Mouse (Mus musculus) adrenal gland (tissue): ENCODE measurements around the gene Gm5868.
"Not testable (repeated sequence)": the region's sequence is repeated elsewhere in the genome, so short reads cannot be mapped to it uniquely, and the experiment has no call there.

Source experiments
- intact Hi-C: fragments of 180-260 bp; cut with DNase I; formaldehyde crosslinking; loops from one replicate; pipeline ENCODE4 v1.15.1; 2025
- long read RNA-seq, 2 experiments: library from polyadenylated mRNA; unstranded; transcript quantifications; one replicate each; pipeline ENCODE4 v2.0.0; 2020; ENCODE audit warnings: borderline replicate concordance in 1 of 2; ENCODE audit not compliant: insufficient replicate concordance in 1 of 2

Gene Gm5868
- long read RNA-seq, experiment 1 = 0 reads
- long read RNA-seq, experiment 2 = 0 reads

DNA sequence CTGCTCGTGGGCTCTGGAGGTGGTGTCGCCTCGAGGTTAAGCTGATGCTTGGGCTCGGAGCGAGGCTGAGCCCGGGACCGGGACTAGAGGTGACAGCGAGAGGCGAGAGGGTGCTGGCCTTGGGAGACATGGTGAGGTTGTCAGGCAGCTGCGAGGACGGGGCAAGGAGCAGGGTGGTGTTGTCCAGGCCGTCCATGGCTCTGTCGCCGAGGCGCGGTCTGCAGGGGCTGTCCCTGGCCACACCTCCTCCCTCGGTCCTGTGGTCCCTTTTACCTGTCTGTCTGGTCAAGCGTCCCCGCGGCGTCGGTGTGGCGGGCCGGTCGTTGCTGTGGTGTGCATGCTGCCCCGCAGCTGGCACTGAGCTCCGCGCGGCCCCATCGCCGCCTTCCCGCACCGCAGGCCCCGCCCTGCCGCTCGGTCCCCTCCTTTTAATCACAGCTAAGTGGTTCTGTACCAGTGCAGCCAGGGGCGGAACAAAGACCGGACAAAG lies at the start of gene Gm5868:
Gene Gm5868, minus strand, starts transcription at position 360 of the 490 bp plus-strand sequence.
- intact Hi-C loops = no loop called here

DNA sequence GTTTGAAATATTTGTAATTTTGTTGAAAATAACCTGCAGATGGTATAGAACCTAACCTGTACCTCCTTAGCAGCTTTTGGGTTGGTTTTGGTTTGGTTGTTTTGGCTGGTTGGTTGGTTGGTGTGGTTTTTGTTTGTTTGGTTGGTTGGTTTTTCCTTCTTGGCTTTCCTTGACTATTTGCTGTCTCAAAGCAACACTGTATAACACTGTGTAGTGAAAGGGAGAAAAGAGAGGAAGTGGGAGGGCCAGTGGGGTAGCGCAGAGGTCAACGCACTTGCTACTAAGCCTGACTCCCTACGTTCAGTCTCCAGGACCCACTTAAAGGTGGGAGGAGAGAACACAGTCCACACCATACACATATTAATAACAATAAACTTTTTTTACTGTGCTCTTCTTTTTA lies 49.2 kb upstream of the Gm5868 start:
- intact Hi-C loops = no loop called here

DNA sequence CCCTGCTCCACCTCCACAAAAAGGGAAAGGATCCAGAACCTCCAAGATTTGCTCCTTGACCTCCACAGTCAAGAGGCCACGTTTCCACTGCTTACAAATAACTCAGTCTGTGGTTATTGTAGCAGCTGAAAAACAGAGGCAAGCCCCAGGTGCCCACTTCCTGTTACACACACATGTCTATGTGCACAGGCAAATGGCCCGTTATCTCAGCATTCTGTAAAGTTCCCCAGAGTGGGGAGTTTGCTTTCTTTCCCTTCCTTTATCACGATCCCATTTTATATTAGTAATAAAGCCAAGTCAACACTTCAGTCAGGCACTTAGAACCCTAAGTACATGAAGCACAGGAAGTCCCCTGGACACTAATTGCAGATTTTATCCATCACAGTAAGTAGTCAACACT lies 48.8 kb upstream of the Gm5868 start:
- intact Hi-C loops = no loop called here

DNA sequence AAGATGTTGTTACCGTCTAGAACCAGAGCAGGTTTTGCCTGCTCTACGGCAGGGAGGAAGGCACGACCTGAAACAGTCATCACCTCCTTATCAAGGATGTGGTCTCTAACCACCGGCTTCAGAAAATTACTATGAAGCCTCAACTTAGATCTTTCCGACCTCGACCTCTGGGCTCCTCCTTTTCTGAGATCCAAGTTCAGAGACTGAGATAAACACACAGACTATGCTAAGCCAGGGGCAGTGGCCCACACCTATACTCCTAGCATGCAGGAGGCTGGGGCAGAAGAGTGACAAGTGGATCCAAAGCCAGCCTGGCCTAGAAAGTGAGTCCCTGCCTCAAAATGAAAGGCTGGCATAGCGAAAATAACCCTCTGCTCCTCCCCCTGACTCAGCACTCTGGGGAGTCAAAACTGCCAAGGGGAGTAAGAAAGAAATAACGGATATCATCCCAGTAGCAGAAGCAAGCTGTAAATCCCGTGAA lies 47.5 kb upstream of the Gm5868 start:
- intact Hi-C loops = no loop called here

DNA sequence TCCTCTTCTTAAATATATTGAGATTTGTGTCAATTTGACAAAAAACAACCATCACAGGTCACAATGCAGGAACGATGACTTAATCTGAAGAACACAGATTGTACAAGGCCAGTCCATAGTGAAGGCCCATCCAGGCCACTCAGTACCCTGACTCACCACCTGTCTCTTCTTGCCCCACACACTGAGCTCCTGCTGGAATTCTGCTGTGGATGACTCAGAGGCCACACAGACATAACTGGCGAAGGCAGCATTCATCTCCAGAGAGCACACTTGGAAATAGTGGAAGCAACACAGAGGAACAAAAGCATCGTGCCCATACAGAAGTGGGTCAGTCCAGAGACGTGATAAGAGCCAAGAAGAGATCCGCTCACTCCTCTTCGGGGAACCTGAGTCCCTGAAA lies 42.7 kb upstream of the Gm5868 start:
- intact Hi-C loops = no loop called here

DNA sequence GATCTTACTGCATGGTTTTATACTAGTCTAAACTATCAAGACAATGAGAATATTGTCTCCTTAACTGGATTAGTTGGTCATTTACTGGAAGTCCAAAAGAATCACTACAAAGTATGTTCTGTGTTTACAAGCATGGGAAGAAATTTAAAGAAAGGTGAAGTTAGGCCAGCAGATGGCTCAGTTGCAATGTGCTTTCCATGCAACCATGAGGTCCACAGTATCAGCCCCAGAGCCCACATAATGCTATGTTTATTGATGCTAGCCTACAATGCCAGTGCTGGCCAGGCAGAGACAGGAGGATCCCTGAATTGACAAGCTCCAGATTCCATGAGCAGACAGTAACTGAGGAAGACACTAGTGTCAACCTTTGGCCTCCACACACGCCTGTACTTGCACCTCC lies 33.7 kb upstream of the Gm5868 start:
- intact Hi-C loops = no loop called here

DNA sequence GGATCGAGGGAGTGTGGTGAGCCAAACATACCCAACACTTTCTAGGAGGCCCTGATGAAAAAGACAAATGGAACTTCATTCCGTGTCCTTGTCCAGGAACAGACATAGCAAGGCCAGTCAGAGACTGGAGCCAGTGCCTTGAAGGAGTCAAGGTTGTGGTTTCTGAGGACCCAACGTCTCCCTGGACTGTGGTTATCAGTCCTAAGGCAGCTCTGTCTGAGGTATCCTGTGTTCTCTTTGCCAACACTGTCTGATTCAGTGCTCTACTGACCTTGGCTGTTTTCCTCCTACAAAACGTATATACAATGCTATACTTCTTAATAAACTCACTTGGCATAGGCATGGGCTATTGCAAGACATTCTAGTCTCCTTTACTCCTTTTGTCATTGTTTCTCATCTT lies 30.1 kb upstream of the Gm5868 start:
- intact Hi-C loops = no loop called here

DNA sequence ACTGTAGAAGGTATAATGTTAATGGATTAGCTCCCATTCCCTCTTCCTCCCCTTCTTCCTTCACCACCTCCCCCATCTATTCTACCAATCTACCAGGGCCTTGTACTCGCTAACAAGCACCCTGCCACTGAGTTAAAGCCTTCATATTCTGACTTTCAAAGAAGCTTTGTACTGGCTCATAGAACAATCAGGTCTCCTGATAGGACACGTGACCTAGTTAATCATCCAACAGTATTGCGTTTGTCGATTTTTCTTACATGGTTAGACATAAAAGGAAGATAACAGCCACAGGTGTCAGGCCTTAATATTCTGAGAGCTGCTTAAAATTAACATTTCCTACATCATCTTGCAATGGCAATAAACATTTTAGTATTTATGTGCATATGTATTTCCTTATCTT lies 15.8 kb upstream of the Gm5868 start:
- intact Hi-C loops = loop anchor here (10.0 kb wide), 1 partner anchor 248 kb away; no protein-coding TSS in a partner anchor

DNA sequence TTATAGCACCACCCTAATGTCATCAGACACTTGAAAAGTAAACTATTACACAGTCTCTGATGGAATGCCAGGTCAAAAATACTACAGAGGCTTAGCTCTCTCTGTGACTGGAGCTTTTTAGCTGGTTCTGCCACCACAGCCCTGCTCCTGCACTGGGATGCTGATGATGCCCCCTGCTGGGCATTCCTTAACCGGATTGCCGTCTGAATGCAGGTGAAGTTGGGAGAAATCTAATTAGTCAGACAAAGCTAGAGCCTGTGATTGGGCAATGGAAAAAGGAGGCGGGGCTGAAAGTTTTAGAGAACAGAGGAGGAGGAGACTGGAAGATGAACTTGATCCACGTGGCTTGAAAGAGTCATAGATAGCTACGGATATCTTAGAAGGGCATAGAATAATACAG lies 13.7 kb upstream of the Gm5868 start:
- intact Hi-C loops = loop anchor here (10.0 kb wide), 1 partner anchor 246 kb away; no protein-coding TSS in a partner anchor

DNA sequence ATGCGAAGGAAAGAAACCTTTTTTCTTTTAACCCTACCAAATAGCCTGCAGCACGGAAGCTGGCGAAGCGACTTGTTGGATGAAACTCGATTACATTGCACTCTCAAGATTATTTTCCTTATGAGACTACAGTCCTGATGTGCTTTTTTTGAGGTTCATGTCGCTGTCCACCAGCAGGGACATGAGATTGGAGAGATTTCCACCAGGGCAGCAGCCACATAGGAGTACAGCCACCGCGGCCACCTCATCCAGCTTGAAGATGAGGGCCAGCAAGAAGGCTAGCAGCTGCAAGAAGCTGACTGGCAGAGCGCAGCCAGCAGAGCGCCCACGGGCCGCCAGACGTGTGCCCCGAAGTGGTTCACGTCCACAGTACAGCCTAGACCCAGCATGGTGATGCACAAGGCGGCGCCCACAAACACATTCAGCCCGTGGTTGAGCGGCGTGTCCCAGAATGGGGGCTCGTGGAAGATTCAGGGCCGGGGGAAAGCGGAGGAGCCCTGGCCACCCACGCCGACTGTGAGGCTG lies 622 bp downstream of the Gm5868 start:
- intact Hi-C loops = not testable (repeated sequence)

DNA sequence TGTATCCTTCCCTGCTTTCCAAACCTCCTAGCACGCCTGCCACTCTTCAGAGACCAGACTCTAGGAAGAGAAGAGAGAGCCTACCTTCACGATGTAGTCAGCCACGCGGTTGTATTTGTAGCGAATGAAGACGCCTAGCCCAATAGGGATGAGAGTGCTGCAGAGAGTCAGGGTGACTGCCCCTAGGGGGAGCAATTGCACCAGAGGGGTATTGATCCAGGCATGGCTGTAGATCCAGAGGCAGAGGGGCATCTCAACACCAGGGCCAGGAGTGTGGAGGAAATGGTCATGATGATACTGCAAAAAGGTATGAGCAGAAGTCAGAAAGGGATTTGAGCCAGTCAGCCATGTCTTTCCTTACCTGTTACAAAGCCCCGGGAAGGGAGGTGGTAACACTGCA lies 1.2 kb downstream of the Gm5868 start:
- intact Hi-C loops = not testable (repeated sequence)

DNA sequence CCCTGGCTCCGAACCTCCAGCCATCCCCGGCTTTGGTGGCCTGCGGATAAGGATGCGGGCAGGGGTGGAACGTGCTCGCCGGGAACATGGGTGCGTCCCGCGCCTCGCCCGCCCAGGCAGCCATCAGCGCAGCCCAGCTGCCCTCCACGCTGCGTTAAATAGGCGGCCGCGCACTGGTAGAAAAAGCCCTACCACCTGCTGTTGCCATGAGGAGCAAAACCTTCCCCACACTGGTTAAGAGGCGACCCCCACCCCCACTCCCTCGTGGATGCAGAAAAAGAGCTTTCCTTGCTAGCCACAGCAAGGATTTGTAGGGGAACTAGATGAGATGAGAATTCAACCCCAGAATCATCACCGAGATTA lies 6.4 kb downstream of the Gm5868 start, which contains the start of gene Zar1:
Gene Zar1, minus strand, starts transcription at position 285 of the 363 bp plus-strand sequence.
- intact Hi-C loops = not testable (repeated sequence)

DNA sequence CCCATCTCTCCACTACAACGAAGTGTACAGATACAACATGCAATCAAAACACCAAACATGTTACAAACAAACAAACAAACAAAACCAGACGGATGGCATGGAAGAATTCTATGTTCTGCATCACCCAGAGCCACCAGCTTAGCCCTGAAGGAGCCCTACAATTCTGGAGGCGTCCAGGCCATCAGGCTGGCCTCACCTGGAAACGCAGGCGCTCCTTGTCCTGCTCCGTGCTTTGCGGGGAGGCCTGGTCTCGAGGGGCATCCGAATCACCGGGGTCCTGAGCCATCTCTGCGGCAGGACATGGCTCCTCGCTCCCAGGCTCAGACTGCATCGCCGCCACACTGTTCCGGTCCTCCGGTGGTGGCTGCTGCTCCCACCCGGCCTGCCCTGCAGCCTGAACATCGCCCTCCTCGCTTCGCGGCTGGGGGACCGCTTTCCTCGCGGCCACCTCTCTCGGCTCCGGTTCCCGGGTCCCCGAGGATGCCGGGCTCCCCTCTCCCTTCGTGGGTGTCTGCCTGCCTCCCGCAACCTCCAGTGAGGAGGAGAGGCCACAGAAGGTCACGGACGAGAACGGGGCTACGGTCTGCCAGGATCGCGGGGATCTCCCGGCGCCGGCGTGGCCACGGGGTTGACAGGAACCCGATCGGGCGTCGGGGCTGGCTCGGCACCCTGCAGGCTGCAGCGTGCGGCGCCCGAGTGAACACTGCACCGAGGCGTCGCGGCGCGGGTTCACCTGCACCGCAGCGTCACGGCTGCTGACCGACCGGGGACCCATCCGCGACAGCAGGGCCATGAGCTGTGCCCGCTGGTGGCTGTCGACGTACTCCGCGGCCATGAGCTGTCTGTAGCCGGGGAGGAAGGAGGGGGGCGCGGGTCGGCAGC lies 7.0 kb downstream of the Gm5868 start:
- intact Hi-C loops = not testable (repeated sequence)

DNA sequence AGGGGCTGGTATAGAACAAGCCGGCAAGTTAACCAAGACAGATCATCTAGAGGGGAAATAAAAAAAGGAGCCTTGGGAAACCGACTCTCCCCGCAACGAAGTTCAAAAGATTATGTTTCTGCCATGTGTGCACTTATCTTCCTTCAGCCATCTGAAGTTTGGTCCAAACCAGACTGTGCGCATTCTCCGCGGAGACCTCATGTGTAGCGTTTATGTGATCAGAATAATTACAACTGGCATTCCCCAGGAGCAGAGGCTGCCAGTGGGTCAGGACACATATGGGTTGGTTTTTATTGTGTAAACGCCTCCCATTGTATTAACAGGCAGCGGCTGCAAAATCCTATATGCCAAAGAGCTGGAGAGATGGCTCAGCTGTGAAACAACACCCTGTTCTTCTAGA lies 7.8 kb downstream of the Gm5868 start:
- intact Hi-C loops = not testable (repeated sequence)

DNA sequence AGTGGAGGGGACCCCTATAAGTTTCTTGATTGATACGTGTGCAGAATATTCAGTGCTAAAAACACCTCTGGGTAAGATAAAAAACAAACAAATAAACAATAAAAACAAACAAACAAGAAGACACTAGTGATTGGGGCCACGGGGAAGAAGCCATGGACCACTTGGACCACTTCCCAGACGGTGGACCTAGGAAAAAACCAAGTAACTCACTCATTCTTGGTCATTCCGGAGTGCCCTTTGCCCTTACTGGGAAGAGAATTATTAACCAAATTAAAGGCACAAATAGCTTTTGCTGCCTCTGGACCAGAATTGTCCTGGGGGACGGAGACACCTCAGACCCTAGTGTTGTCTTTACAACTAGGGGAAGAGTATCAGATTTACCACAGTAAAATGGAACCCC lies 21.7 kb downstream of the Gm5868 start:
- intact Hi-C loops = no loop called here

DNA sequence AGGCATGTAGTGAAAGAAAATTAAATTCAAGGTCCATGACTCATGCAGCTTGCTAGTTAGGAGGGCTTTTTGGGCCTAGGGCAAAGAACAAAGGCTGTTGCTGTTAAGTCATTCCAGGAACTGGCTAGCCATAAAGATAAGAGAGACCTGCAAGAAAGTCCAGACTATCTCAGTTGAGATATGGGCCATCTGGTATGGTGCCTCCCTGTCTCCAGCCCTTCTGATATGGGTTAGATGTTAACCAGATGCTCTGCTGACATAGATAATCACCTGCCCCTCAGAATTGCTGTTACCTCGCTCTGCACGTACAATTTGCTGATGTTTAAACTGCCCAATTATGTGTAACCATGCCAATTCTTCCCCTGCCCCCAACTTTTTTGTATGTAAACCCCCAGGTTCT lies 24.2 kb downstream of the Gm5868 start:
- intact Hi-C loops = not testable (repeated sequence)

DNA sequence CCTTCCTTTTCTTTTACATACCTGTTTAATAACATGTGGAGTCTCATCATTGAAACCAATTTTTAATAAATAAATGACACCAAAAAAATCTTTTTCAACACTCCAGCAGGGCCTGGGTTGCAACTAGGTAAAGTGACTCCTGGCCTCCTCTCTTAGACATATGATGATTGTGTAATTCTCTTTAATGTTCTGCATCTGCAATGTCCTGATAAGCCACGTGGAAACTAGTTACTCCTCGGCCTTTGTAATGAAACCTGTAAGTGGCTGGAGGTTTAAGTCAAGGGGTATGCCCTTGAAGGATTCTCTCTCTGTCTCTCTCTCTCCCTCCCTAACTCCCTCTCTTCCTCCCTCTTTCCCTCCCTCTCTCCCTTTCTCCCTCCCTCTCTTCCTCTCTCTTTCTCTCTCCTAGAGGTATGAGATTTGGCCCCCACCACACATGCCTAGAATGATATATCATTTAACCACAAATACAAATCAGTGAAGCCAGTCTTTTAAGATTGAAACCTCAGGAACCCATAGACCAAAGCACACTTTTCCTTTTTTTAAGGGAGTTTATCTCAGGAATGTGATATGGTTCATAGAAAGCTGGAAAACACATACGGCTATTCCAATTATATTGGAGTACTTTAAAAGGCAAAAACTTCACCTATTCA lies 26.2 kb downstream of the Gm5868 start:
- intact Hi-C loops = no loop called here

DNA sequence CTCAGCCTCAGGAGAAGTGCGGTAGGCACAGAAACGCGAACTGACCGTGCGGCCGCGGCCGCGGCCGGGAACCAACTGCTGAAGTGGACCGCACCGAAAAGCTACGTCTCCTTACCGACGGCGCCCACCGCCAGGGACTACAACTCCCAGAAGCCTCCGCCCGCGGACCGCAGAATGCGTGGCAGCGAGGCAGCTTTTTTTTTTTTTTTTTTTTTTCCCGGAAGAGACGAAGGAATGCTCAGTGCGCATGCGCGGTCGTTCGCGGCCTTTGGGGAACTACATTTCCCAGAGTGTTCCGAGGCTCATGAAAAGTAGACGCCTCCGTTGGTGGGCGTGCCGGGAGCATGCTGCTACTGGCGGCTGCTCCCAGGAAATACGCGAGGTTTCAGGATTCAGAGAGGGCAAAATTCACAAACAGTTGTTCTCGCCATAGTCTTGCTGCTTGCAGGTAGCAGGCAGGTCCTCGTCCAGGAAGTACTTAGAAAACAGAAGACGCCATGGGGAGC lies 27.8 kb downstream of the Gm5868 start, which contains the start of gene Nfxl1:
Gene Nfxl1, minus strand, starts transcription at position 141 of the 506 bp plus-strand sequence.
- intact Hi-C loops = no loop called here

DNA sequence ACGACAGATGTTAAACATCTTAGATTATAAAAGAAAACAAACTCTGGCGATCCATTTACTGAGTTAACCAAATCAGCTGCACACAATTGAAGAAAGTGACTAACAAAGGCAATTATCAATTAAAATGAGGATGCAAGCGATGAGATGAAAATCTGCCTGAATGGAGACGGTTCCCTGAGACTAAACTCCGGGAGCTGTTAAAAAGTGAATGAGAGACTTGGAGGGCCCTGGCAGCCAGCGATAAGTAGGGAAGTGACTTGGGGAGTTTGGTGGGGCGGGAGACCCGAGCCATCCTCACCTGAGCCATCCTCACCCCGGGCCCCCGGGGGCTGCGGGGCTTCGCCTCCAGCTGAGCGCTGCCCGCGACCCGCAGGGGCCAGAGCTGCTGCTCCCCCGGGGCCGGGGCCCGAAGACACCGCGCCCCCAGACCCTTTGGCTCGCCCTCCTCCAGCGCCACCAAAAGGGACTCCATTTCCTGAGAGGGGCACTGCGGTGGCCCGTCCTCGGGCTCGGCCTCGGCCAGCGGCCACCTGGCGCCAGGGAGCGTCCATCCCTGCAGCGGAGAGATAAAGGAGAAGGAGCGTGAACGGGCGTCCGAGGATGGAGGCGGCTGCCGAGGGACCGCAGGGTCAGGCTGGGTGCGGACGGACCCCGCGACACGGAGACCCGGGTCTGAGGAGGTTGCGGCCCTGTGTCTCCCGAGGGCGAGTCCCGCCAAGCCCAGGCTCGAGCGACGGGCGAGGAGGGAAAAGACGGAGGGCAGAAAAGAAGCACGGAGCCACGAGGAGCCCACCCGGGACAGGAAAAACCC lies 28.4 kb downstream of the Gm5868 start:
- intact Hi-C loops = no loop called here

DNA sequence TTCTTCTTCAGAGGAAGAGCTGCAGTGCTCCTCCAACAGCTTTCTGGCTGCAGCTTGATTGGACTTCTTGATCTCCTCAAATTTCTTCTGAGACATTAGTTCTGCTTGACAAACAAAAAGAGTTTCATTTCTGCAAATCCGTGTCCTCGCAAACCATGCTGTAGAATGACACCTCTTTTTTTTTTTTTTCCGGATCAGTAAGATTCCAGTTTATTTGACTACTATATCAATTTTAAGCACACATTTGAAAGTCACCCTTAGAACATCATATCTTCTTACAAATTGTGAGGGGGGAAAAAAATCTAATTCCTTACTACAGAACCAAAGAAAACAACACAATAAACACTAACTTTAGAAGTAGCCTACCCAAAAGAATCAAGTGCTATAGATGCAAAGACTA lies 31.1 kb downstream of the Gm5868 start:
- intact Hi-C loops = no loop called here

DNA sequence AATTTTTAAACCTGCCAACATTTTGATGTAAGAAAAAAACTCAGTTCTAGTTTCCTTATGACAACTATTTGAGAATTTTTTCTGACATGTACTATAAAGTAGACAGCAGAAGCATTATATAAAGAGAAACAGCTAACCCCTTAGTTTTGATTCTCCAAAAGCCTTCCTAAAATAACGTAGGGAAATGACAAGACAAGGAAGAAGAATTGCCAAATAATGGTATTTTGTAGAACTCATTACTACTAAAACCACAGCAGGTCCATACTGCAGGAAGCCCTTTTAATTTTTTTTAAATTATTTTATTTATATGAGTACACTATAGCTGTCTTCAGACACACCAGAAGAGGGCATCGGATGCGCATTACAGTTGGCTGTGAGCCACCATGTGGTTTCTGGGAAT lies 36.1 kb downstream of the Gm5868 start:
- intact Hi-C loops = no loop called here
